Mouse (Mus musculus): Measurements from ENCODE around the gene Lgmn. TPM values are rescaled to one million over a fixed set of nuclear protein-coding genes. Genes with fewer than 3 reads are reported as not detected.

Gene Lgmn
- polyA plus RNA-seq (2017; shearing (Covaris generic)): 1.00 TPM

GRCm38 (mm10) chr12:102439632-102440023 lies at the start of gene Lgmn:
Lgmn (minus strand) TSS chr12:102439813.

GRCm38 (mm10) chr12:102468894-102469764 lies 29.5 kb upstream of the Lgmn start, which contains the start of gene Golga5:
Golga5 (plus strand) TSS chr12:102469135.

Other genes starting within 250 kb of the Lgmn start
- 48.6 TPM for gene Rin3, start 156.8 kb downstream of the Lgmn start, polyA plus RNA-seq (2017; shearing (Covaris generic))
- 46.3 TPM for gene Golga5, start 29.3 kb upstream of the Lgmn start, polyA plus RNA-seq (2017; shearing (Covaris generic))
- not detected for gene Chga, start 115.2 kb upstream of the Lgmn start, polyA plus RNA-seq (2017; shearing (Covaris generic))